Mouse (Mus musculus): Measurements from ENCODE around the gene 5430427O19Rik.
A peak's percentile ranks its signal among the peaks of the same experiment; 100 is the strongest.

5430427O19Rik gene

DNA sequence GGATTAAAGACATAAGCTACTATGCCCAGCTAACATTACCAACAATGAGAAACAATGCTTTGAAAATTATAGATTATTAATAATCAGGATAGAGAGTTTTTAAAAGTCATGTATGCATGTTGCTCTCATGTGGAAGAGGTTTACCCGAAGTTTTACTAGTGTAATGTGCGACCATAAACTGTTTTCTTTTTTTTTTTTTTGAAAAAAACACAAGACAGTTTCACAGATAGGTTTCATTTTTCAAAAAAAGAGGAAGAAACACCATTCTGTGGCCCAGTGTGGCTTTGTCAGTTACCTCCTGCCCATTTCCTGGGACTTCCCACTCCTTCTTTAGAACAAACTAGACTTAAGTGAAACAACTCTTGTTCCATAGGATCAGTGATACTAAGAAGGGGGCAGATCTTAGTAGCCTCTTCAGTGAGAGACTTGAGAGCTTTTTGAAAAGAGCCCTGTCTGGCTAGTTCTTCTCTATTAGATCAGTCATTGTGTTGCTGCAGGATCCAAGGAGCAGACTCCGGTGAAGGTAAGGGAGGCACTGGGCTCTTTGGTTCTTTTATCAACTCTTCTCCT, at the start of gene 5430427O19Rik:
Gene 5430427O19Rik, plus strand, starts transcription at position 441 of the 570 bp plus-strand sequence.
- DNase-seq (ENCODE audit: low read depth) = peak; percentile 81

- no peak for DNase-seq (ENCODE audit: low read depth)
Observed at GRCm38 (mm10) chrX:85827719-85828453, 42.3 kb upstream of the 5430427O19Rik start.

GRCm38 (mm10) chrX:85829000-85829399, 41.2 kb upstream of the 5430427O19Rik start:
- DNase-seq (ENCODE audit: low read depth) = no peak

GRCm38 (mm10) chrX:85839174-85839573, 31.0 kb upstream of the 5430427O19Rik start:
- peak; percentile 48 for DNase-seq (ENCODE audit: low read depth)

- DNase-seq (ENCODE audit: low read depth) = no peak
Observed at GRCm38 (mm10) chrX:85855938-85856337, 14.2 kb upstream of the 5430427O19Rik start.

DNA sequence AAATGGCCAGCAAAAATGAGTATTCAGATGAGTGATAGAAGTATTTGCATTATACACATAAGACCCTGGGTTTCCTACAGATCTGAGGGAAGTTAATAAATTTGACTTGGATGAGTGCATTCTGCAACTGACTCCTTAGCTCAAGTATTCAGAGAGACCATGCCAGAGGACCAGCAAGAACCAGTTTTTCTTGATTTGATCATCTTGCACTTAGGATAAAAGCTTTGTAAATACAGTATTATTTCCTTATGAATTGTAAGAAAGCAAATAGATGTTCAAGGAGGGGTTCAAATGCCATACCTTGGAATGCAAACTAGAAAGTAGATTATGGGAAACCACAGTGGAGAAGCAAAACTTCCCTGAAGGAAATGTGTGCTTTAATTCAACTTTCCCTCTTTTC, 13.0 kb upstream of the 5430427O19Rik start:
- DNase-seq (ENCODE audit: low read depth) = no peak

- DNase-seq (ENCODE audit: low read depth) = peak; percentile 66
Observed at GRCm38 (mm10) chrX:85868079-85868478, 2.1 kb upstream of the 5430427O19Rik start.

DNA sequence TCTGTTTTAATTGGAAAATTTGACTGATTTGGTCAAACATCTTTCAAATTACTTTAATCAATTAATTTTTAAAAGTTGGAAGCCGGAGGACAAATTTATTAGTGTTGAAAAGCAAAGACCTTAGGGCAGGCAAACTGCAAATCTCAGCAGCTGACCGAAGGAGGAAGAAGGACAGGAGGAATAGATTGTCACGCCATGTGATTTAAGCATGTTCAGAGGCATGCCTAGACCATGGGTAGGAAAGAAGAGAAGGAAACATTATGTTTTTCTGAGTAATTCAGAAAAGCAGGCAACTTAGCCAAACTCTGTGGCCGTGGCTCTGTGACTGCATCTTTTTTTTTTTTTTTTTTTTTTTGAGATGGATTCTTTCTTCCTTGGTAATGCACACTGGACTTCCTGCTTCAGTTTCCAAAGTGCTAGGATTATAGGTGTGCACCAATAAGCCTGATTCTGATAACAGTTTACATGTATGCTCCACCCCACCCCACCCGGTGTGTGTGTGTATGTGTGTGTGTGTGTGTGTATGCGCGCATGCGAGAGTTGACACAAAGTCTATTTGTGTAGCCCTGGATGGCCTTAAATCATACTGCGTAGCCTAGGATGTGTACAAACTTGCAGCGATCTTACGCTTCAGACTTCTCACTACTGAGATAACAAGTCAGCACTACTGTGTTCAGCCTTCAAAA, 1.4 kb downstream of the 5430427O19Rik start:
- peak; percentile 36 for DNase-seq (ENCODE audit: low read depth)

GRCm38 (mm10) chrX:85874367-85874766, 4.2 kb downstream of the 5430427O19Rik start:
- no peak for DNase-seq (ENCODE audit: low read depth)

- DNase-seq (ENCODE audit: low read depth) = no peak
Observed at GRCm38 (mm10) chrX:85875951-85876350, 5.8 kb downstream of the 5430427O19Rik start.

- DNase-seq (ENCODE audit: low read depth) = no peak
Observed at GRCm38 (mm10) chrX:85877747-85878146, 7.6 kb downstream of the 5430427O19Rik start.

DNA sequence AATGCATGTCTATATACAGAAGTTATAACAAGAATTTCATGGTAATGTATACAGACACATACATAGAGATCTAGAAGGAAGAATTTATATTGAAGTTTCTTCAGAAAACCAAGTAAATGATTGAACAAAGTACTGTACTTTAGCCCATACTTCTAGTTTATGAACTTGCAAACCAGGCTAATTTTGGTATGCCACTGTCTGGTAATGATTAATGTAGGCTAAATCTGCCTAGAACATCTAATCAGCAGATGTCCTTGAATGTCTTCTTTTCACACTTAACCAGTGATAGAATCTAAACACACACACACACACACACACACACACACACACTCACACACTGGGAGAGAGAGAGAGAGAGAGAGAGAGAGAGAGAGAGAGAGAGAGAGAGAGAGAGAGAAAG, 8.1 kb downstream of the 5430427O19Rik start:
- DNase-seq (ENCODE audit: low read depth) = no peak

DNA sequence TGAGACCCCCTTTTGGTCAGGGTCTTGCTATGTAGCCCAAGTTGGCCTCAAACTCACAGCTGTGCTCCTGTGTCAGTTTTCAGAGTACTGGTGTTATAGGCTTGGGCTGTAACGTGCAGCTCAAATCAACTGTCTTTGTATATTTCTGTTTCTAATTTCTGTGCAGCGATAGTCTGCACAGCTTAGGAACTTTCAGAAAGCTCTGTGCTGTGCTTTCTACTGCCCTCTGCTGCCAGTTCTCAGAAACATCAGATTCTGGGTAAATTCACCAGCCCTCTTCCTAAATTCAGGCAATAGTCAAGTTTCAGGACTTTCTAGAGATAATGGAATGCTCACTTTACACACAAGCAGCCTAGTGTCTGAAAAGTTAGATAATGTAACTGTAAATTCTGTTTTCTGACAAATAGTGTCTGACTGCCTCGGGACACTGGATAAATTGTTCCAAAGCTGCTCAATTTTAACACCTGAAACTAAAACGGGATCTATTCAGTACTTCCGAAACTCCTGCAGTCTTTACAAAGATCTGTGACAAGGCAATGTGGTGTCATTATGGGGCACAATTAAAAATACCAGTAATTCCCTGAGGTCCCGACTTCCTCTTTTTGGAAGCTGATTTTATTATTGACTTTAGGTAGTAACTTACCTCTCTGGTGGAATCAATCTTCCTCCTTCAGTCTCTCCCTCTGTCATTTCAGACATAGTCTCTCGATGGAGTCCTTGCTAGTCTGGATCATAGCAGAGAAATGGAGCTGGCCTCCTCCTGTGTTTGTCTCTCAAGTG, 9.2 kb downstream of the 5430427O19Rik start:
- peak; percentile 61 for DNase-seq (ENCODE audit: low read depth)

DNA sequence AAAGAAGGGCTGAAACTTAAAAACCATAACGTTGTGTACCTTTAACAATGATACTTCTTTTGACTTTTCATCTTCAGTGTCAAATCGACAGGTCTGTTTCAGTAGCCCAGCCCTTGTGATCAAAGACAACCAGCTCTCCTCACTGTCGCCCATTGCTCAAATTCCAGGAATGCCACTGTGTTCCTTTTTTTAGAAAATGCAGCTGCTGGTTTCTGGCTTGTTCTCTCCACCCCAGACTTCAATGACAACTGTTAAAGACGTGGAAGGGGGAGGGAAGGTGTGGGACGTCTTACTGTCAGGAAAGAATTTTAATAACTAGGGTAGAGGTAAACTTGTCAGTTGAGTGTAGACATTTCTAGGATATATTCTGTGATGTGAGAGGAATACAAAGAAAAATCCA, 16.5 kb downstream of the 5430427O19Rik start:
- no peak for DNase-seq (ENCODE audit: low read depth)

DNA sequence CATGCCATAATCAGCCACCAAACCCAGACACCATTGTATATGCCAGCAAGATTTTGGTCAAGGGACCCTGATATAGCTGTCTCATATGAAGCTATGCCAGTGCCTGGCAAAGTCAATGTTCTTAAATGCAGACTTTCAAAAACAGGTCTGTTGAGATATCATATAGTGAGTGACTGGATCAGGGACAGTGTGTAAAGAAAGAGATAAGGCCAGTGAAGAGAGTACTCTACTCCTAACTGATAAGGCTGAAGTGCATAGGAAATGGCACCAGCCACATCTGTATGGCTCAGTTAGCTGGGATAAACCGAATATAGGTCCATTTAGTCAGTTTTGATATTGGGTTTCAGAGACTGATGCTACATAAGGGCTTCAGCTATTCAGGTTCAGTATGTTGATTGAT, 31.0 kb downstream of the 5430427O19Rik start:
- DNase-seq (ENCODE audit: low read depth) = no peak

DNA sequence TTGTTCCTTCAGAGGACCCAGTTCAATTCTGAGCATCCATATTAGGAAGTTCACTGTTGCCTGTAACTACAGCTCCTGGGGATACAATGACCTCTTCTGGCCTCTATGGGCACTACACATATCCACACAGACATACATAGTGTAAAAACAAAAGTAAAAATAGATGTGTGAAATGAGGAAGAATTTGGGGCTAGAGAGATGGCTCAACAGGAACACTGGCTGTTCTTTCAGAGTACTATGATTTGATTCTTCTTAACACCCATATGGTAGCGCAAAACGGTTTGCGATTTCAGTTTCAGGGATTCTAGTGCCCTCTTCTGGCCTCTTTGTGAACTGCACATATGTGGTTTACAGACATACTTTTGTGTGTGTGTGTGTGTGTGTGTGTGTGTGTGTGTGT, 48.9 kb downstream of the 5430427O19Rik start:
- peak; percentile 73 for DNase-seq (ENCODE audit: low read depth)

DNA sequence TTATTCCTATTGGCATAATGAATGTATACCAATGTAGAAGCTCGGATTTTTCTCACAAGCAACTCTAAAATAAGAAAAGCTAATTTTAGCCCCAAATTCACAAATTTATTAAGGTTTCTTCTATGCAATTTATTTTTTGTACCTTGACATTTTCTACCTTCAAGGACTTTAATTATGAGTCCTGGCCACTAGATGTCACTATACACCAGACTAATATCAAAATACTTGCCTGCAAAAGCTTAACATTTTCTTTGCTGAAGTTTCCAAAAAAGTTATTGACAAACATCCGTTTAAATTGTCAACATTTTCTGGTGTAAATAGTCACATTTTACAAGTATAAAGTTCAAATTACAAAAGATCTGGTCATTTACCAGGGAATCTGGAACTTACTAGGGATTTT, 62.8 kb downstream of the 5430427O19Rik start:
- DNase-seq (ENCODE audit: low read depth) = peak; percentile 41
